9 mouse cellular contexts compared by ENCODE assay signal in the genomic region with DNA sequence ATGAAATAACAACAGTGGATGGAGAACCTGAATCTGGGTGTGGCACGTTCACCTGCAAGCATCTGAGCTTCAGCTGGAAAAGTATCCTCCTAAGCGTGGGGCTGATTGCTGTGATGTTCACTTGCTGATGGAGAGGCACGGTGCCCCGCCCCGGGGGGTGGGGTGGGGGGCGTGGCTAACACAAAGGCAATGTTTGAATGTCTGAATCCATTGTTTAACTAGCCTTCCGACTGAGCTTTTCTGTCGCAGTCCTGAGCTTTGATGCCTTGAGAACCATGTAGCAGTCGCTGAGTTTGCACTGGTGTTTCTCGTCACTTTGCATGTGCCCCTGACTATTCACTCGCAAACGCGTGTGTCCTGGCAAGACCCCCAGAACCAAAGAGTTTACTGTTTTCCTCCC.
DNase-seq lines count a peak whose midpoint lies in the region; ATAC-seq and TF ChIP-seq lines count a peak whose summit lies in the region.
"Had no signal": no experiment of that assay in that cellular context is flagged by ENCODE, and none has a peak within 500 bp of the region (broad histone marks: within the 10 kb centered on the region; RNA-seq: fewer than 3 reads in every experiment).

No protein-coding gene starts in this region.

- H3K4me2 ChIP-seq in lung, embryonic 16.5 days (ENCODE audit: low read depth, low read length): peak overlapping the region; percentile 52
- H3K4me2 ChIP-seq in stomach, postnatal 0 days (replicated peaks; ENCODE audit: low read depth): peak overlapping the region; percentile 36; the same call in 1 of the 2 replicates

- ATAC-seq in lung, embryonic 16.5 days (ENCODE audit: low read depth): peak; percentile 54
- ATAC-seq in stomach, postnatal 0 days (ENCODE audit: low FRiP score, low TSS enrichment): no peak
- ATAC-seq in erythroblast, adult 5-6 weeks (replicated peaks; ENCODE audit: low FRiP score, poor library complexity, severe bottlenecking): no peak

- 3% methylated on average over 13 of the region's 13 CpGs for WGBS in lung, embryonic 16.5 days
- WGBS in stomach, postnatal 0 days: 9% methylated on average over 13 of the region's 13 CpGs

- H3K4me1 ChIP-seq in lung, embryonic 16.5 days (replicated peaks; ENCODE audit: control insufficient read depth, insufficient read depth, low read length): peaks cover 20% of the 10 kb centered on the region
- peaks cover 2% of the 10 kb centered on the region; the same call in 1 of the 2 replicates for H3K4me1 ChIP-seq in stomach, postnatal 0 days (replicated peaks; ENCODE audit: control insufficient read depth, insufficient read depth)

- H3K36me3 ChIP-seq in lung, embryonic 16.5 days (ENCODE audit: control insufficient read depth, insufficient read depth, low read length): no peaks in the 10 kb centered on the region
- no peaks in the 10 kb centered on the region for H3K36me3 ChIP-seq in stomach, postnatal 0 days (ENCODE audit: control insufficient read depth, insufficient read depth, low read length)

- intact Hi-C loops in left cerebral cortex, postnatal 36 days (cut with DNase I): no loop called here

- H3K9me3 ChIP-seq in lung, embryonic 16.5 days (ENCODE audit: control insufficient read depth, low read length): no peaks in the 10 kb centered on the region
- no peaks in the 10 kb centered on the region for H3K9me3 ChIP-seq in stomach, postnatal 0 days (ENCODE audit: control insufficient read depth, low read length)

- DNase-seq in left cerebral cortex, adult 11 months (ENCODE audit: low spot score): peak; percentile 25
- DNase-seq in left cerebral cortex, postnatal 36 days (ENCODE audit: low spot score in 2 of 2): no peak
- peak; percentile 45 for DNase-seq in embryo, embryonic 10 days (ENCODE audit: low spot score)
- DNase-seq in heart, postnatal 4 days: peak; percentile 11
- DNase-seq in stomach, postnatal 0 days (ENCODE audit: low spot score): peak; percentile 44
- DNase-seq in gastrocnemius, adult 8-10 months (ENCODE audit: low spot score in 2 of 2): no peak

- H3K27me3 ChIP-seq in lung, embryonic 16.5 days (ENCODE audit: control insufficient read depth, insufficient read depth, low read depth, low read length): no peaks in the 10 kb centered on the region
- H3K27me3 ChIP-seq in stomach, postnatal 0 days (ENCODE audit: control insufficient read depth, insufficient read depth, low read length): no peaks in the 10 kb centered on the region

- no peak for TF ChIP-seq EP300 in stomach, postnatal 0 days (optimal IDR thresholded peaks at IDR 0.05)

- TF ChIP-seq CTCF in stomach, postnatal 0 days (IDR thresholded peaks at IDR 0.05; ENCODE audit: low read depth): no peak

- peak overlapping the region; percentile 40; the same call in 1 of the 2 replicates for H3K9ac ChIP-seq in lung, embryonic 16.5 days (ENCODE audit: low read length)
- no peak overlapping the region for H3K9ac ChIP-seq in stomach, postnatal 0 days (ENCODE audit: low read length)

- no peak overlapping the region for H3K27ac ChIP-seq in lung, embryonic 16.5 days (ENCODE audit: low read length)
- H3K27ac ChIP-seq in stomach, postnatal 0 days (replicated peaks): no peak overlapping the region

- H3K4me3 ChIP-seq in lung, embryonic 16.5 days (ENCODE audit: low read length): peak overlapping the region; percentile 28
- H3K4me3 ChIP-seq in stomach, postnatal 0 days (ENCODE audit: low read depth, low read length): no peak overlapping the region
- H3K4me3 ChIP-seq: myocyte had no signal

Comparison
In these comparisons a context has a peak if more than half of its experiments do, and no peak if none do; other contexts are left out.
1. DNase-seq: peak in left cerebral cortex, adult 11 months (single experiment), embryo, embryonic 10 days (single experiment), heart, postnatal 4 days (single experiment) and stomach, postnatal 0 days (single experiment); none in left cerebral cortex, postnatal 36 days (0 of 2) and gastrocnemius, adult 8-10 months (0 of 2).